Mouse (Mus musculus) left cerebral cortex, adult 8-10 months (tissue): ENCODE measurements around the gene Kcnip2. TPM values are rescaled to one million over a fixed set of nuclear protein-coding genes. Genes with fewer than 3 reads are reported as not detected.

Source experiments
- total RNA-seq, 4 experiments: library from RNA; stranded (reverse); gene quantifications; 2 replicates each; pipeline ENCODE4 v1.2.4; 2022

The Kcnip2 gene
- total RNA-seq, 4 experiments from 2014 or later = 150 to 177 (median 154) TPM

Other genes starting within 250 kb of the Kcnip2 start
- 10 to 100 TPM; 38.2 to 42.3 (median 39.7) TPM for gene Fbxw4, start 155.7 kb downstream of the Kcnip2 start, total RNA-seq
- gene Fgf8, start 73.1 kb downstream of the Kcnip2 start, total RNA-seq = not detected
- gene Npm3, start 66.5 kb downstream of the Kcnip2 start, total RNA-seq = 1 to 10 TPM; 4.7 to 6.8 (median 5.7) TPM
- gene Mgea5, start 32.2 kb downstream of the Kcnip2 start, total RNA-seq = 100 to 1,000 TPM; 142 to 157 (median 154) TPM
- 10 to 100 TPM; 20.7 to 22.8 (median 21.7) TPM for gene Armh3, start 182.4 kb upstream of the Kcnip2 start, total RNA-seq
- 1 to 10 TPM; 7.8 to 9.0 (median 8.5) TPM for gene Hps6, start 187.4 kb upstream of the Kcnip2 start, total RNA-seq
- 10 to 100 TPM; 25.7 to 29.7 (median 26.8) TPM for gene Pprc1, start 228.8 kb upstream of the Kcnip2 start, total RNA-seq
- 100 to 1,000 TPM; 110 to 132 (median 120) TPM for gene Ldb1, start 229.2 kb upstream of the Kcnip2 start, total RNA-seq